Mouse (Mus musculus) liver, embryonic 13.5 days (tissue): ENCODE data around the gene Arrb1. TPM values are rescaled to one million over a fixed set of nuclear protein-coding genes. Genes with fewer than 3 reads are reported as not detected.

ENCODE experiments used
- ATAC-seq: fragments of 200-750 bp; cut with Nextera tagmentation; 2 replicates; pipeline ENCODE4 v1.8.0; 2017; ENCODE audit warnings: low read depth, mild to moderate bottlenecking, moderate number of reproducible peaks, moderate library complexity
- DNase-seq: peaks from one replicate; pipeline ENCODE4 v3.0.0; 2022
- H3K27ac ChIP-seq: fragments of 300-500 bp; sonication (generic); 2 replicates; pipeline ENCODE4 v1.5.1; 2015; ENCODE audit warnings: moderate library complexity, mild to moderate bottlenecking, inconsistent platforms
- H3K27me3 ChIP-seq: fragments of 300-500 bp; sonication (generic); 2 replicates; pipeline ENCODE4 v1.6.1; 2015; ENCODE audit warnings: mild to moderate bottlenecking, inconsistent platforms
- H3K36me3 ChIP-seq: fragments of 300-500 bp; sonication (generic); 2 replicates; pipeline ENCODE4 v1.6.1; 2015; ENCODE audit warnings: mild to moderate bottlenecking, inconsistent platforms
- H3K4me1 ChIP-seq: fragments of 300-500 bp; sonication (generic); replicated peaks from 2 replicates; pipeline ENCODE4 v1.6.1; 2015; ENCODE audit warnings: inconsistent platforms
- H3K4me2 ChIP-seq: fragments of 300-500 bp; sonication (generic); 2 replicates; pipeline ENCODE4 v1.6.1; 2015; ENCODE audit warnings: inconsistent platforms, mild to moderate bottlenecking, moderate library complexity
- H3K4me3 ChIP-seq: fragments of 300-500 bp; sonication (generic); replicated peaks from 2 replicates; pipeline ENCODE4 v1.5.1; 2015; ENCODE audit warnings: mild to moderate bottlenecking, inconsistent platforms
- H3K9ac ChIP-seq: fragments of 300-500 bp; sonication (generic); 2 replicates; pipeline ENCODE4 v1.6.1; 2015; ENCODE audit warnings: mild to moderate bottlenecking, inconsistent platforms
- H3K9me3 ChIP-seq: fragments of 300-500 bp; sonication (generic); replicated peaks from 2 replicates; pipeline ENCODE4 v1.6.1; 2016; ENCODE audit warnings: inconsistent platforms
- WGBS: fragments of 180-500 bp; shearing (Covaris S2); methylation state at CpG from one replicate; pipeline ENCODE4 v1.1.7; 2015; ENCODE audit not compliant: insufficient replicate concordance; 5-methylcytosine and 5-hydroxymethylcytosine counted together
- polyA plus RNA-seq: library from polyadenylated mRNA; unstranded; fragments of >200 nt; fragmentation: Nextera tagmentation; extraction: Ambion mirVana; gene quantifications from 2 replicates; pipeline ENCODE4 v1.2.1, GENCODE M21; 2015

Arrb1 gene
- polyA plus RNA-seq, 1 experiment from 2014 or later: 96.5 TPM

GRCm38 (mm10) chr7:99605058-99605457, 69.8 kb downstream of the Arrb1 start:
- 74% methylated on average over 2 of the region's 2 CpGs for WGBS
- DNase-seq: no peak
- Histone ChIP-seq H3K4me2 (no peak overlapping the region), H3K4me1 (peaks cover 46% of the 10 kb centered on the region), H3K36me3 (peaks cover 56% of the 10 kb centered on the region), H3K9me3 (no peaks in the 10 kb centered on the region), H3K27me3 (no peaks in the 10 kb centered on the region), H3K9ac (no peak overlapping the region), H3K27ac (peak overlapping the region; percentile 47), H3K4me3 (no peak overlapping the region)
- ATAC-seq: peak; percentile 21; the same call in 1 of the 2 replicates

DNA sequence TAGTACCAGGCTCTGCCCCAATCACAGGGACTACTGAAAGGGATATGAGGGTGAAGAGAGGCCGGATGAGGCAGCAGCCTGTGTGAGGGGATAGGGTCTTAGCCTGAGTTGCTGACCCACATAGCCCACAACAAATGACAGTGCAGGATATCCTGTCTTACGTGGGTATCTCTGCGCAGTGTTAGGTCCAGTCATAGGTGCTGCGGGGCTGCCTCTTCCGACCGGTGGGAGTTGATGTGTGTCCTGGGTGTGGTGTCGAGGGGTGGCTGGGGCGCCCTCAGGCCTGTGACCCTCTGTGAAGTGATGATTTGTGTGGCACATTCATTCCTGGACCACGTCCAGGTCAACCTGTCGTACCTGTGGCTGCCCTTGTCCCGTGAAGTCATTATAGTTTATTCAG, 71.0 kb downstream of the Arrb1 start:
- no peak overlapping the region for H3K4me3 ChIP-seq
- no peak overlapping the region for H3K4me2 ChIP-seq
- H3K27me3 ChIP-seq: no peaks in the 10 kb centered on the region
- H3K27ac ChIP-seq: no peak overlapping the region
- H3K9ac ChIP-seq: no peak overlapping the region
- peaks cover 43% of the 10 kb centered on the region for H3K36me3 ChIP-seq
- ATAC-seq (peak; percentile 35), DNase-seq (no peak)
- WGBS: 83% methylated on average over 11 of the region's 11 CpGs
- H3K9me3 ChIP-seq: no peaks in the 10 kb centered on the region
- H3K4me1 ChIP-seq: peaks cover 36% of the 10 kb centered on the region

GRCm38 (mm10) chr7:99606766-99607165, 71.5 kb downstream of the Arrb1 start:
- DNase-seq: no peak
- peaks cover 39% of the 10 kb centered on the region for H3K36me3 ChIP-seq
- no peaks in the 10 kb centered on the region for H3K9me3 ChIP-seq
- peaks cover 32% of the 10 kb centered on the region for H3K4me1 ChIP-seq
- no peak overlapping the region for H3K9ac ChIP-seq
- no peak overlapping the region for H3K27ac ChIP-seq
- H3K27me3 ChIP-seq: no peaks in the 10 kb centered on the region
- no peak for ATAC-seq
- no peak overlapping the region for H3K4me3 ChIP-seq
- no peak overlapping the region for H3K4me2 ChIP-seq
- WGBS: 86% methylated on average over 3 of the region's 3 CpGs

DNA sequence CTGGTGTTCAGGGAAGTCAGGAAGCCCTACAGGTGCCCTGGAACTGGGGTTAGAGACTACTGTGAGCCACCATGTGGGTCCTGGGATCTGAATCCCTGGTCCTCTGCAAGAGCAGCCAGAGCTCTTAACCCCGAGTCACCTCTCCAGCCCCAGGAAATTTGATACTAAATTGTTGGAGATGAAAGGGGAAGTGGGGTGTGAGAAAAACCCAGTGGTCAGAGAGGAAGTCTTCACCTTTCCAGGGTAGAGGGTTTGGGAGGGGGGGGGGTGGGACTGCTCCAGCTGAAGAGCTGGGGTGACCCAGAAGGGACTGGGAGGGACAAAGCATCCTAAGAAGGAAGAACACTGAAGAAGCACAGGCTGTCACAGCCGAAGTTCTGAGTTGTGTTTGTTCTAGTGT, 72.4 kb downstream of the Arrb1 start:
- 49% methylated on average over 2 of the region's 2 CpGs for WGBS
- no peaks in the 10 kb centered on the region for H3K9me3 ChIP-seq
- peaks cover 24% of the 10 kb centered on the region for H3K4me1 ChIP-seq
- ATAC-seq (no peak), DNase-seq (no peak)
- H3K27ac ChIP-seq: 0 out of 2 replicates have a peak overlapping the region, but pooled peaks have one; percentile 15
- H3K36me3 ChIP-seq: peaks cover 30% of the 10 kb centered on the region
- H3K4me3 ChIP-seq: no peak overlapping the region
- H3K27me3 ChIP-seq: no peaks in the 10 kb centered on the region
- H3K9ac ChIP-seq: no peak overlapping the region
- no peak overlapping the region for H3K4me2 ChIP-seq

GRCm38 (mm10) chr7:99618264-99618663, 83.0 kb downstream of the Arrb1 start:
- no peak for ATAC-seq
- peaks cover 52% of the 10 kb centered on the region for H3K27me3 ChIP-seq
- no peak overlapping the region for H3K4me3 ChIP-seq
- no peaks in the 10 kb centered on the region for H3K36me3 ChIP-seq
- no peak overlapping the region for H3K9ac ChIP-seq
- no peaks in the 10 kb centered on the region for H3K9me3 ChIP-seq
- 64% methylated on average over 2 of the region's 2 CpGs for WGBS
- no peak for DNase-seq
- no peaks in the 10 kb centered on the region for H3K4me1 ChIP-seq
- no peak overlapping the region for H3K27ac ChIP-seq
- H3K4me2 ChIP-seq: no peak overlapping the region

DNA sequence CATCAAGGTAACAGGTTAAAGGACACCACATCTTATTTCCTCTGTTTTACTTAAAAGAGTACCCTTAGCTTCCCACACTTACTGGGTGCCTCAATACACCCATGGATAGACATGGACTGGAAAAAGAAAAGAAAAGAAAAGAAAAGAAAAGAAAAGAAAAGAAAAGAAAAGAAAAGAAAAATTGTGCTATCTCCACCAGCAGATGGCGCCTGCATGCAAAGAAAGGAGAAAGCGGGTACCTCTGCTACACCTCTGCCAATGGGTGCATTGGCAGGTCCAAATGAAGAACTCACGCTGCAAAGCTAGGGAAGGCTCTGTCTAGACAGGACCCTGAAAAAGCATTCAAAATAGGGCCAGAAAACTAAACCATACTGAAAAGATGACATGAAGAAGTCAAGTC, 83.6 kb downstream of the Arrb1 start:
- DNase-seq (no peak), ATAC-seq (no peak)
- Histone ChIP-seq H3K9me3 (no peaks in the 10 kb centered on the region), H3K4me2 (no peak overlapping the region), H3K27ac (no peak overlapping the region), H3K36me3 (no peaks in the 10 kb centered on the region), H3K4me3 (no peak overlapping the region), H3K4me1 (no peaks in the 10 kb centered on the region), H3K9ac (no peak overlapping the region), H3K27me3 (peaks cover 58% of the 10 kb centered on the region)
- WGBS: 5% methylated on average over 3 of the region's 3 CpGs

DNA sequence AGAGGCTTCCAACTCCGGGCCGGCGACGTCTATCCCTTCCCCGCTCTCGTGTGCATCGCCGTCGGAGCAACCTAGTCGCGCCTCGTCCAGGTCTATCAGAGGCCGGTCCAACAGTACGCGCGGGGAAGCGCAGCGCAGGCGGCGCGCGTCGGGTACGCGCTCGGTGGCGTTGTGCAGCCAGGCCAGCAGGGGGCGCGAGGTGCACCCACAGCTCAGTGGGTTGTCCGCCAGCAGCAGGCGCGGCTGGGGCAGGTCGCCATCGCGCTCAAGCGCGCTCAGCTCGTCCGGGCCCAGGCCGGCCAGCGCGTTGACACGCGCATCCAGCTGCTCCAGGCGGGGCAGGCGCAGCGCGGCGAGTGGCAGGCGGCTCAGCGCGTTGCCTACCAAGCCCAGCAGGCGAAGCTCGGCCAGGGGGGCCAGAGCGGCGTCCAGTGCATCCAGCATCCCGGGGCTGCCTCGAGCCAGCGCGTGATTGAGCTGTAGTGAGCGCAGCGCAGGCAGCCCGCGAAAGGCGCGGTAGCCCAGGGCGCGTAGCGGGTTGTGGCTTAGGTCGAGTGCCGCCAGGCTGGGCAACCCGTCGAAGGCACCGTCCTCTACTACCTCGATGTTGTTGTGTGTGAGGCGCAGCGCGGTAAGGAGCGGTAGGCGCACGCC, 90.6 kb downstream of the Arrb1 start:
- Histone ChIP-seq H3K27me3 (peaks cover 100% of the 10 kb centered on the region), H3K36me3 (no peaks in the 10 kb centered on the region), H3K4me2 (peak overlapping the region; percentile 65), H3K4me1 (peaks cover 24% of the 10 kb centered on the region), H3K9ac (no peak overlapping the region), H3K9me3 (no peaks in the 10 kb centered on the region), H3K4me3 (peak overlapping the region; percentile 48), H3K27ac (no peak overlapping the region)
- WGBS: 1% methylated on average over 81 of the region's 81 CpGs
- peak; percentile 76 for ATAC-seq
- peak; percentile 69 for DNase-seq

- peak within 1 kb of the TSS; percentile 48 for H3K4me3 ChIP-seq
- no peak within 1 kb of the TSS for H3K9ac ChIP-seq
- H3K36me3 ChIP-seq: no peaks in the 10 kb centered on the region
- 1% methylated on average over 71 of the region's 83 CpGs for WGBS
- no peaks in the 10 kb centered on the region for H3K9me3 ChIP-seq
- peaks cover 99% of the 10 kb centered on the region for H3K27me3 ChIP-seq
- H3K4me1 ChIP-seq: peaks cover 24% of the 10 kb centered on the region
- H3K4me2 ChIP-seq: peak within 1 kb of the TSS; percentile 65
- DNase-seq (no peak), ATAC-seq (no peak)
- no peak within 1 kb of the TSS for H3K27ac ChIP-seq
These were observed 91.4 kb downstream of the Arrb1 start, which contains the start of gene Tpbgl for GRCm38 (mm10) chr7:99626376-99627270. Gene Tpbgl (minus strand): TSS chr7:99627103.

DNA sequence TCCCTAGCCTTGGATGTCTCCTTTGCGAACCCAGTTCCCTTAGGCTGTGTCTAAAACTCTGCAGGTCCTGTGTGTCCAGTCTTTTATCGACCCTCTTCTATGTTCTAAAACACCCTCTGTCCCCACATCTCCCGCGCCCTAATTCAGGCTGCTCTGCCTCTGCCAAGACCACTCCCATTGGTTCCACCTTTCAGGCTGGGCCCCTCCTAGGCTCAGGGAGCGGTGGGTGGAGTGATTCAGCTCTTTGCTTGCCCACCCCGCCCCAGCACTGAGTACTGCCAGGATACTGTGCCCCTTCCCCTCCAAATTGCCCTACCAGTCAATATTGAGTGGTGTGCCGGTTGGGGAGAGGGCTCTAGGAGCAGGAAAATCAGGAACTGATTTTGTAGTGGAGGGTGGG, 92.1 kb downstream of the Arrb1 start:
- no peak overlapping the region for H3K4me2 ChIP-seq
- no peak overlapping the region for H3K9ac ChIP-seq
- ATAC-seq (no peak), DNase-seq (no peak)
- H3K9me3 ChIP-seq: no peaks in the 10 kb centered on the region
- no peaks in the 10 kb centered on the region for H3K36me3 ChIP-seq
- WGBS: 7% methylated on average over 7 of the region's 7 CpGs
- H3K4me3 ChIP-seq: no peak overlapping the region
- peaks cover 99% of the 10 kb centered on the region for H3K27me3 ChIP-seq
- H3K4me1 ChIP-seq: peaks cover 24% of the 10 kb centered on the region
- no peak overlapping the region for H3K27ac ChIP-seq

DNA sequence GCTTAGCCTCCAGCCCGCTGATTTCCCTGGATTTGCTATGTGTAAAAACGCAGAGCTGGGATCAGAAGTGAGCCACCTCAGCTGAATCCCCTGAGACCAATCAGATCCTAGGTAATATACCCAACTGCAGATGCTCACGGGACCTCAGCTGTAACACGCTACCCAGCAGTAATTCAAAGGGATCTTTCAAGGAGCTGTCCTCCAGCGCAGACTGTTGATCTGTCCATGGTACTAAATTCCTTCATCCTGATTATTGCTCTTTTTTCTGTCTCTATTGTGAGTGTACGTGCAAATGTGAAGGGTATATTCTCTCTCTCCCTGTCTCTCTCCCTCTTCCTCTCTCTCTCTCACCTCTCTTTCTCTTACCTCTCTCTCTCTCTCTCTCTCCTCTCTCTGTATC, 97.0 kb downstream of the Arrb1 start:
- Histone ChIP-seq H3K9ac (no peak overlapping the region), H3K4me1 (peaks cover 2% of the 10 kb centered on the region; the same call in 1 of the 2 replicates), H3K27ac (no peak overlapping the region), H3K4me3 (no peak overlapping the region), H3K4me2 (no peak overlapping the region), H3K36me3 (no peaks in the 10 kb centered on the region), H3K27me3 (peaks cover 87% of the 10 kb centered on the region), H3K9me3 (no peaks in the 10 kb centered on the region)
- WGBS: 17% methylated on average over 6 of the region's 6 CpGs
- ATAC-seq (no peak), DNase-seq (no peak)

- no peak for ATAC-seq
- DNase-seq: no peak
These were observed 98.8 kb downstream of the Arrb1 start for GRCm38 (mm10) chr7:99633966-99634665.

More at GRCm38 (mm10) chr7:99633966-99634665, 98.8 kb downstream of the Arrb1 start:
- Histone ChIP-seq H3K36me3 (no peaks in the 10 kb centered on the region), H3K4me1 (no peaks in the 10 kb centered on the region), H3K27me3 (peaks cover 82% of the 10 kb centered on the region), H3K4me2 (no peak overlapping the region), H3K4me3 (no peak overlapping the region), H3K9ac (no peak overlapping the region), H3K9me3 (no peaks in the 10 kb centered on the region), H3K27ac (no peak overlapping the region)
- 58% methylated on average over 8 of the region's 8 CpGs for WGBS
